Mouse (Mus musculus) heart, postnatal 25 days (tissue): Measurements from ENCODE around the gene Kcnk4. TPM values are rescaled to one million over a fixed set of nuclear protein-coding genes. Genes with fewer than 3 reads are reported as not detected.
A peak's percentile ranks its signal among the peaks of the same experiment; 100 is the strongest.
"Not testable (repeated sequence)": the region's sequence is repeated elsewhere in the genome, so short reads cannot be mapped to it uniquely, and the experiment has no call there.

Experiments used
- DNase-seq: peaks from one replicate; pipeline ENCODE4 v3.0.0; 2022; ENCODE audit warnings: low spot score
- intact Hi-C: fragments of 180-260 bp; cut with DNase I; formaldehyde crosslinking; loops from one replicate; pipeline ENCODE4 v1.15.1; 2025
- microRNA-seq: library from miRNA; unstranded; fragments of <30 nt; microRNA quantifications from one replicate; pipeline ENCODE4 v1.2.0, GENCODE M21; 2022
- total RNA-seq, 2 experiments: library from RNA; stranded (reverse); gene quantifications; 2 replicates each; pipeline ENCODE4 v1.2.3; 2021

Gene Kcnk4
- total RNA-seq, 2 experiments from 2014 or later: 0.20 to 0.36 TPM

DNA sequence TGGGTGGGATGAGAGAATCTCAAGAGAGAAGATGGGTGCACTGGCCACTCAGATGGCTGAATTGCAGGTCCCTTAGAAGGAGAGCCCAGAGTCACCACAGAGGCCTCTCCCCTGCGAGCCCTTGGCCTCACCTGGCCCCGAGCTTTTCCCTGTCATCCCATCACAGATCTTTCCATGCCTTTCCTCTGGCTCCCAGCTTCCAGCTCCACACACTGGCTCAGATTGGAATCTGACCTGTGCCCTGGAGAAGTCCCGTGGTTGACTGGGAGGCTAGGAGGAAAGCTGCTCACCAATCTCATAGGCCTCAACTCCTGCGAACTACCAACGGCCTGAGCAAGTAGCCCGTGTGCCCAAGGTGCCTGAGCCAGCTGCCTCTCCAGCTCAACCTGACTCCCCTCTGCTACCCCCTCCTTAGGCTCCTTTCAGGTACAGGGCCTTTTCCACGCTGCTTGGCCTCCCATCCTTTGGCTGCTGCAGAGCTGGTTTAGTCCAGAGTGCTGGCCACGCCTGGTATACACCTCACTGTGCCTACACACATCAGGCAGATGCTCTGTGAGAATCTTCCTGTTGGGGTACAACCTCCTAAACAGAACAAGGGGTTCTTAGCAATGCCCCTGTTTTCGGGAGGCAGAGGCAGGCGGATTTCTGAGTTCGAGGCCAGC is 28.7 kb downstream of the Kcnk4 start:
- intact Hi-C loops: loop anchor here (5.0 kb wide), 1 partner anchor 63 kb away; the partner anchor contains the start of gene Rps6ka4
- no peak for DNase-seq

DNA sequence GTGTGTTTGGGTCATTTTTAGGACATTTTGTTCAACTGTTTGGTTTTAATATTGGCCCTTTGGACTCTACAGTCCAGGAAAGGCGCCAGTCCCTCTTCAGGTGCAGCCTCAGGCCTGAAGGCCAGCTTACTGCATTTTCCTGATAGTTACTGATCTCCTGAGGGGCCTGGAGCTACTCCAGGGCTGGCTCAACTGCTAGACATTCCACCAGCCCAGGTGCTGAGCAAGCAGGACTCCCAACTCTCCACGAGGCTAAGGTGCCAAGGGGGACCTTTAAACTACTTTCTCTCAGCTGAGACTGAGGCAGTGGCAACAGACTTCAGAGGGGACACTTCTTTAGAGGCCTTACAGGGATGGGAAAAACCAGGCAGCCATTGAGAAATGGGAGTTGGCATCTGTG is 29.5 kb downstream of the Kcnk4 start:
- intact Hi-C loops: loop anchor here (5.0 kb wide), 1 partner anchor 63 kb away; the partner anchor contains the start of gene Rps6ka4
- DNase-seq: no peak

DNA sequence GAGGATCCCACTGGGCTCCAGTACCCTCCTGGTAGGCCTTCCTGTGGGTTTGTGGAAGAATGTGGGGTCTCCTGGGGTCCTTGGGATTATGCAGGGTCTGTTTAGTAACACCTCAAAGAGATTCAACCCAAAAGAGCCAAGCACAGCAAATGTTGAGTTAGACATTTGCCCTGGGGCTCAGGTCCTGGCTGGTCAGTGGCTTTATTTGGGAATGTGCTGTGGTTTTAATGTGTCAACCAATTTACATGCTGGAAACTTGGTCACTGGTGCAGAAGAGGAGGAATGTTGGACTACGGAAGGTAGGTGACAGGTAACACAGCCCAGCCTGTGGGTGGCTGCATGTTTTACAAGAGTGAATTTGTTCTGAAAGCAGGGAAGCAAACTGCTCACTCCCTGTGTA is 31.3 kb downstream of the Kcnk4 start:
- DNase-seq: no peak
- intact Hi-C loops: no loop called here

DNA sequence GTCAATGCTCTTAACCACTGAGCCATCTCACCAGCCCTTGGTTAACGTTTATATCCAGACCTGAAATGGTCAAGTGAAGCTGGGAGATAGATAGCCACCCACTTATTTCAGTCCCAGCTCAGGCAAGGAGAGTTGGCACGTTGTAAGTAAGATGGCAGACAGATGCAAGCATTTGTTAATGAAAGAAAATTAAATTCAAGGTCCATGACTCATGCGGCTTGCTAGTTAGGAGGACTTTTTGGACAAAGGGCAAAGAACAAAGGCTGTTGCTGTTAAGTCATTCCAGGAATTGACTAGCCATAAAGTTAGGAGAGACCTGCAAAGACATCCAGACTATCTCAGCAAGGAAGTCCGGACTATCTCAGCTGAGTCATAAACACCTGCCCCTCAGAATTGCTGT is 34.7 kb downstream of the Kcnk4 start:
- intact Hi-C loops: no loop called here
- no peak for DNase-seq

DNA sequence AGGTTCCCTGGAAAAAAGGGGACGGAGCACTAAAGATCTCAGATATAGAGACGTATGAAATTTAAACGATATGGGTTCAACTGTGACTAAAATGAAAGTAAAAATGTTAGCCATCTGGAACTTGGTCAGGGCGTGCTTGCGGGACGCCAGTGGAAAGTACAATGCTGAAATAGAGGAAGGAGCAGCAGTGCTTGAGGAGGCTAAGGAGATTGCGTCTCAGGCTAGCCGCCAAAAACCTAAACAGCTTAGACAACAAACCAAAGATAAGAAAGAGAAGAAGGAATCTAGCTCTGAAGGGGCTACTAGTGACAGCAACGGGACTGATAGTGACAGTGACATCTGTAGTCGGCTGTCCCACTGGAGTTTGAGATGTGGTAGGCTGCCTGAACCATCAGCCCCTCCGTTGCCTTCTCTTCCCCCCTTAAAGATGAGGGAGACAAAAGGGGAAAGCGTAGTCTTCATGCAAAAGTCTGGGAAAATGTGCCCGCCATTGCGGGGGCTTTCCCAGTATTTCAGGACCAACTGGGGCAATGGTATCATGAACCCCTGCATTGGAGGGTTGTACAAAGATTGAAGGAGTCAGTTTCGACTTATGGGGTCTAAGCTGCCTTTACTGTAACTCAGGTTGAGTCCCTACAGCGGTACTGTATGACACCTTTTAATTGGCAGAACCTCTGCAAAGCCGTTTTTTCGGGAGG is 38.6 kb downstream of the Kcnk4 start:
- DNase-seq, intact Hi-C loops: not testable (repeated sequence)

DNA sequence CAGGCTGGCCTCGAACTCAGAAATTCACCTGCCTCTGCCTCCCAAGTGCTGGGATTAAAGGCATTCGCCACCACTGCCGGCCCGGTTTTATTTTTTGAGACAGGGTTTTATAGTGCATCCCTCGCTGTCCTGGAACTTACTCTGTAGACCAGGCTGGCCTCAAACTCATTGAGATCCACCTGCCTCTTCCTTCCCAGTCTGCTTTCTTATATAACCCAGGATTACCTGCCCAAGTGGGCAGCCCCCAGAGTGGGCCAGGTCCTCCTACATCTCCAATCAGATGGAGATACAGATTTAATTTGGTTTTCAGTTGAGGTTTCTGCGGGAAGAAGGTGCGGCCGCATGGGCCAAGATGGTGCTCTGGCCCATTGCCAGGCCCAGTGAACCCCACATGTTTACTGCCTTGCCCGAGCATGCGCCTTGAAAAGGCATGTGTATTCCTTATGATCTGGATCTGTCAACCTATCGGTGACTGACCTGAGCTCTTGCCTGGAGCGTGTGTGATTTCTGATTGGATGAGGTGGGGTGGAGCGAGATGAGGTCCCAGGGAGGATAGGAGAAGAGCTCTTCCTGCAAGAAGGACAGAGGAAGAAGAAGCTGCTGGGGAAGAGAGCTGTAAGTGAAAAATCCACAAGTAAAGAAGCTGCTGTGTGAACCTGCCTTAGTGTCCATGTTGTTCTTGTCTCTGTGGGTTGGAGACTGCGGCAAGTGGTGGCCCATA is 40.4 kb downstream of the Kcnk4 start:
- intact Hi-C loops: no loop called here
- DNase-seq: no peak

DNA sequence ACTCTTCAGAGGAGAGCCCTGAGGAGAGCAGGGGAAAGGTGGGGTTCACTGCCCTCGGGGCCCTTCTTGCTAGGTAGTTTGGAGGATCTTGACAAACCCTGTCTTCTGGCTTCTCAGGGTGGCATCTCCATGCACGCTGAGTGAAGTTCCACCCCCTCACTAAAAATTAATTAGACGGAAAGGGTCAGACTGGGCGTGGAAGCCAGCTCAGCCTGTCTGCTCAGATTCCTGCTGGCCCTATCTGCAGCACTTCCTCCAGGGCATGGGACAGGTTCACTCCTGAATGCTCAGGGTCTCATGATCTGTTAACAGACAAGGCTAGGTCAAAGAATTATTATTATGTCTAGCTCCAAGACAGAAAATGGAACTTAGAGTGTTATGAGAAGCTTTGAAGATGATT is 41.8 kb downstream of the Kcnk4 start:
- intact Hi-C loops: no loop called here
- DNase-seq: no peak

DNA sequence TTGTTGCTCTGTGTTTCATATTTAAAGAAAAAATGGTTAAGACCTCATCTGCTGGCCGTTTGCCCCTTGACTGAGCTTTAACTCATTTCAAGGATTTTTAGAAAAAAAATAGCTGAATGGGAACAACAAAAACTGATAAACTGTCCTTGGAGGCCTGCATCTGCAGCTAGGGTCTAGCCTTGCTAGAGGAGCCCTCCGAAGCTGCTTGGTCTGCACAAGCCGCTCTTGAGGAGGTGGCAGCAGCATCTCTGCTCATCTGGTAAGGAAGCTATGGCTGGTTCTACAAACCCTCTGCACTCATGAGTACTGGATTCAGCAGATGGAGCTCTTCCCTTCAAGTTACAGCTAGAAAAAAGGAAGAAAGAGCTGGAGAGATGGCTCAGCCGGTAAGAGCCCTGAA is 56.4 kb downstream of the Kcnk4 start:
- intact Hi-C loops: no loop called here
- DNase-seq: no peak

DNA sequence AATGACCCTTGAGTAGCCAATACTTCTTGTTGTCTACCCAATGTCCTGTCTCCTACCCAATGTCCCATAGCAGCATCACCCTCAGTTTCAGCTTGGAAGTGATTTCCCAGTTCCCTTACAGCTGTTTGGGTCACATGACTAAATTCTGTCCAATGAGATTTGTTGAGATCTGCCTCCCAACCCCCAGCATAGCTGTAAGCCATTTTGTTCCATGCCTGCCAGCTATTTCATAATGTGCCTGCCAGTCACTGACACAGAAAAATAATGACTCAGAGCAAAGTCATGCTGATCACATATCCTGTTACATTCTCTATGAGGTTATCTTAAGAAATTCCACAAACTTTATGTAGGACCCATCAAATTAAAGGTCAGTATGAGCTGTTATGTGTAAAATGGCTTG is 57.5 kb downstream of the Kcnk4 start:
- intact Hi-C loops: no loop called here
- DNase-seq: no peak

DNA sequence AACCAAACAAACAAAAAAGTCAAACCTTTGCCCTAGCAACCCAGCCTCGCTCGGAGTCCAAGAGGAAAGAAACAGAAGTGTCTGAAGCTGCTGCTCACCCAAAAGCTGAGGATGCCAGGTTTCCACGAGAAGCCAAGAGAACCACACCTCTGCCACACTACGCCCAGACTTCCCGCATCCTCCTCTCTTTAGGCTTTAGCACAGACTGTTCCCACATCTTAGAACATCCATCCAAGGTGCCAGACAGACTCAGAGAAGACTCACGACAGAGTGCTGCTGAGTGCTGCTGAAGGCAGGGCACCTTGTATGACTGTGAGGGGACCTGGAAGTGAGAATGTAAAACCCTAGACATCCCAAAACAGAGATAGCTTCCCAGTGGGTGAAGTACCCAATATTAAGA is 58.5 kb downstream of the Kcnk4 start:
- intact Hi-C loops: no loop called here
- no peak for DNase-seq

DNA sequence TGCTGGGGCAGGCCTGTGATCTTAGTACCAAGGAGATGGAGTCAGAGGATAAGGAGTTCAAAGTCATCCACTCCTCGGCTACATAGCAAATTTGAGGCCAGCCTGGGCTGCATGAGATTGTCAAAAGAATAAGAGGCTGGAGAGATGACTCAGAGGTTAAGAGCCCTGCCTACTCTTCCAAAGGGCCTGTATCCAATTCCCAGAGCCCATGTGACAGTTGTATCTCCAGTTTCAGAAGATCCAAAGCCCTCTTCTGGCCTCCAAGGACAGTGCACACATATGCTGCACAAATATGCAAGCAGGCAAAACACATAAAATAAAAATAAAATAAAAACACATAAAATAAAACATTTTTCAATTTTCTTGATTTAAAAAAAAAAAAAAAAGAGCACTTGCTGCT is 60.1 kb downstream of the Kcnk4 start:
- intact Hi-C loops: no loop called here
- no peak for DNase-seq

Small RNAs within 50 kb of the gene (microRNA-seq; reads per million reads assigned to microRNA genes)
- 12.8 reads per million, percentile 28 among the genes with 10 or more reads in this experiment for gene Mir6990

Other genes starting within 250 kb of the Kcnk4 start
- gene Rps6ka4, start 93.9 kb downstream of the Kcnk4 start, total RNA-seq: 10 to 100 TPM; 17.2 to 19.0 TPM
- gene Ccdc88b, start 76.3 kb downstream of the Kcnk4 start, total RNA-seq: under 1 TPM; 0.55 to 0.73 TPM
- 10 to 100 TPM; 29.2 to 32.6 TPM for gene Trmt112, start 24.8 kb downstream of the Kcnk4 start, total RNA-seq
- 100 to 1,000 TPM; 722 to 748 TPM for gene Prdx5, start 24.4 kb downstream of the Kcnk4 start, total RNA-seq
- 100 to 1,000 TPM; 146 to 156 TPM for gene Esrra, start 12.7 kb downstream of the Kcnk4 start, total RNA-seq
- not detected for gene Catsperz, start 9.1 kb downstream of the Kcnk4 start, total RNA-seq
- gene Bad, start 7.3 kb upstream of the Kcnk4 start, total RNA-seq: 10 to 100 TPM; 24.4 to 27.3 TPM
- gene Gpr137, start 8.0 kb upstream of the Kcnk4 start, total RNA-seq: 10 to 100 TPM; 35.0 to 38.8 TPM
- 100 to 1,000 TPM in 1 of 2 experiments, 10 to 100 TPM in 1; 83.5 to 112 TPM for gene Ppp1r14b, start 40.5 kb upstream of the Kcnk4 start, total RNA-seq
- 10 to 100 TPM; 15.6 to 17.7 TPM for gene Plcb3, start 42.0 kb upstream of the Kcnk4 start, total RNA-seq
- 10 to 100 TPM; 16.5 to 22.2 TPM for gene Fkbp2, start 46.0 kb upstream of the Kcnk4 start, total RNA-seq
- 100 to 1,000 TPM; 410 to 431 TPM for gene Vegfb, start 53.1 kb upstream of the Kcnk4 start, total RNA-seq
- 10 to 100 TPM; 48.2 to 56.1 TPM for gene Dnajc4, start 58.1 kb upstream of the Kcnk4 start, total RNA-seq
- 10 to 100 TPM; 26.9 to 27.9 TPM for gene Nudt22, start 61.6 kb upstream of the Kcnk4 start, total RNA-seq
- gene Trpt1, start 61.6 kb upstream of the Kcnk4 start, total RNA-seq: 10 to 100 TPM; 23.1 to 24.0 TPM
- 1 to 10 TPM; 4.4 to 4.7 TPM for gene Fermt3, start 85.0 kb upstream of the Kcnk4 start, total RNA-seq
- 100 to 1,000 TPM; 110 to 129 TPM for gene Stip1, start 105.5 kb upstream of the Kcnk4 start, total RNA-seq
- 100 to 1,000 TPM; 240 to 243 TPM for gene Macrod1, start 122.3 kb upstream of the Kcnk4 start, total RNA-seq
- 1 to 10 TPM; 1.1 to 1.4 TPM for gene Flrt1, start 171.2 kb upstream of the Kcnk4 start, total RNA-seq